Mouse (Mus musculus): ENCODE data around the gene Eif3i.

DNA sequence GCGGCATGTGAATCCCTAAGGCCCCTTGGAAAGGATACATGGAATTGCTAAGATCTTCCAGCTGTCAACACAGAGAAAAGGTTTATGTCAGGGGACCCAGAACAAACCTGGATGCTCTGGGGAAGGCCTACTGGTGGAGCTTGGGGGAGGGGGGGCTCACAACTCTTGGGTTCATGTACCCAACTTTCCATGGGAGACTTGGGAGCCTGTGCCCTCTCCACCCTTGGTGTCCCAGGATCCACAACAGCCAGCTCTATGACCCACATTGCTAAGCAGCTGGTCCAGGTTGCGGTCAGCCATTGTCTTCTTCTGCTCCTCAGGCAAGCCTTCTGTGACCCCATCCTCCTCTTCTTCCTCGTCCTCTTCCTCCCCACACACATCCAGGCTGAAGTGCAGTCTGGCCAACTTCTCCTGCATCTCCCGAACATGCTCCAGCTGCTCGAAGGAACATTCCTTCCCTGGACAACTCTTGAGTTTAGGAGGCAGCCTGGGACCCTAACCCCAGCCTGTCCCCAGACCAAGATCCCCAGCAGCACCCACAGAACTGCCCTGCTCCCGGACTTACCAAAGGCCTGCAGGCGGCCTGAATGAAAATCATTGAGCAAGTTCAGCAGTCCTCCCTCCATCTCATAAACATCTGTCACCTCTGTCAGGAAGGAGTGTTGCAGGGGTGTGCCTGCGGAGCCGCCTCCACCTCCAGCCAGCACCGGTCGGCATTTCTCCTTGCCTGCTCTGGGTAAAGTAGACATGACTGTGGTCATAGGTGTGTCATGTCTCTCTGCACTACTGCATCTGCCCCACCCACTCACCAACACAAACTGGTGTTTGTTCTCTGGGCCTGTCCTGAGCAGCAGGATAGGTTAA lies 20.2 kb upstream of the Eif3i start:
- TF ChIP-seq CTCF (IDR thresholded peaks at IDR 0.05; ENCODE audit: low read depth) (no peak), EP300 (IDR thresholded peaks at IDR 0.05; ENCODE audit: low read depth) (no peak)

Measured in liver, embryonic 14.5 days (tissue).